Mouse (Mus musculus) brain, embryonic 14.5 days (tissue): ENCODE measurements at regions not wholly inside any gene's neighbourhood (a gene's known extent, or its start where the extent isn't known, plus 50 kb on each side); places are given as distances from the start of the nearest gene placed in this dataset.

Source experiments
- DNase-seq: peaks from one replicate; pipeline ENCODE4 v3.0.0-alpha.2; 2011; ENCODE audit warnings: low read depth
- CTCF ChIP-seq: fragments of 200-500 bp; IDR thresholded peaks from 2 replicates; pipeline ENCODE4 v1.5.1; 2012; ENCODE audit warnings: inconsistent platforms, mild to moderate bottlenecking, moderate library complexity, borderline replicate concordance; ENCODE audit not compliant: insufficient read depth, insufficient read length; ENCODE audit errors: extremely low read depth
- POLR2A ChIP-seq: fragments of 200-500 bp; IDR thresholded peaks from 2 replicates; pipeline ENCODE4 v1.6.1; 2012; ENCODE audit warnings: mild to moderate bottlenecking, inconsistent platforms, borderline replicate concordance; ENCODE audit not compliant: poor library complexity, insufficient read depth, insufficient read length, severe bottlenecking; ENCODE audit errors: extremely low read depth

DNA sequence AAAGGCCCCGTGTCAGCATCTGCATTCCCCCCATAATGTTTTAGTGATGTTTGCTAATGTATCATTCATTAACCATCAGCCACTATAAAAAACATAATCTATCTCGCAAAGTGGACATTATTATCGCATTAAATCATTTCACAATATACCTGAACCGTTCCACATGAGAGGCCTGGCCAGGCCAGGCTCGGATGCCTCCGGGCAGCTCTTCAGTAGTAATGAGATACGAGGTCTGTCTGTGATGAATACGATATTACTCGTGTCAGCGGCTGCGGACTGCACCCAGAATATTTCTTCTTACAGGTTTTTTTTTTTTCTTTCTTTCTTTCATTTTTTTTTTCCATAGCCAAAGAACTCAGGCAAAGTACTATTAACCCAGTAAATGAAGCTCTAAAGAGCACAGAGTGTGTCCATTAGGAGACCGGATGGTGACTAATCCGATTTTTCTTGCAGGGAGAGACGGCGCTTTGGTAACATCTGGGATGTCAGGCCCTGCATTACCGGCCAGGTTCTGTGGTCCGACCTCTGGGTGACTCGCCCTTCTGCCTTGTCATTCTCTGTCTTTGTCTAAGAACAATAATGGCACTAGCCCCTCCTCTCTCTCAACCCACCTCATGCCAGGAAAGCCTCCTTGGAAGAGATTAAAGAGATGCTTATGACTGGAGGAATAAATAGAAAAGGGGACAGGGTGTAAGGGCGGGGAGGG, 145.5 kb downstream of the Slc35b3 start:
- peak; percentile 30 for DNase-seq

DNA sequence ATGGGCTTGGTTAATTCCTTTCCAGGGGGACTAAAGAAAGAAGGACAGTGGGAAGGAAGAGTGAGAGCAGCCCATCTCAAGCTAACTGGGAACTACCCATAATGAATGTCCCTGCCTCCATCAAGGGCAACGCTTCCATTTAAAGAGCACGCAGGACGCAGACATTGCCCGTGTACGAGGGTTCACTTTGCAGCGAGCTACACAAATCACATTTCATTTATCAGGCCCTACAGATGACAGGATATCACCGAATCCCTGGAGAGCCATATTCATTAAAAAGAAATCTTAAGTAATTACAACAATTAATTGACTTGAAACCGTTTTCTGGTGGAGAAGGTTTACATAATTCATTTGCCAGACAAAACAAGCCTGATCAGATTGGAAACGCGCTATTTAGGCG, 139.7 kb upstream of the Eef1e1 start:
- TF ChIP-seq CTCF (no peak), POLR2A (no peak)
- DNase-seq: peak; percentile 50

More for the DNA sequence above, 145.5 kb downstream of the Slc35b3 start:
- no peak for TF ChIP-seq POLR2A
- no peak for TF ChIP-seq CTCF

DNA sequence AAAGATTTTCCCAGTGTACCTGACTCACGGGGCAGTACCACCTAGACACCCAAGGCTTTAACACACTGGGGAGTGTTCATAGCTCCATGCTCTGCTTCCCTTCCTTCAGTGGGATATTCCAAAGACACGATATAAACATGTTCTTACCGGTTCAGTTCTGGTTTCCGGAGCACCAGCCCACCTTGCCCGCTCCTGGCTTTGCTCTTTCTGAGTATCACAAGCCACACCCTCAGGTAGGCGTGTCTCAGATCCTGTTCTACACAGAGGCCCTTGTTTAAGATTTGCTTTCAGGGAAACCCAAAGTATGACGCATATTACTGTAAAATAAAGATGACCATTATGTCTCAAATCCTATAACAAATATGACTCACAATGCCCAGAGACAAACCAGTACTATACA, 134.6 kb upstream of the Eef1e1 start:
- no peak for DNase-seq
- no peak for TF ChIP-seq POLR2A
- no peak for TF ChIP-seq CTCF

DNA sequence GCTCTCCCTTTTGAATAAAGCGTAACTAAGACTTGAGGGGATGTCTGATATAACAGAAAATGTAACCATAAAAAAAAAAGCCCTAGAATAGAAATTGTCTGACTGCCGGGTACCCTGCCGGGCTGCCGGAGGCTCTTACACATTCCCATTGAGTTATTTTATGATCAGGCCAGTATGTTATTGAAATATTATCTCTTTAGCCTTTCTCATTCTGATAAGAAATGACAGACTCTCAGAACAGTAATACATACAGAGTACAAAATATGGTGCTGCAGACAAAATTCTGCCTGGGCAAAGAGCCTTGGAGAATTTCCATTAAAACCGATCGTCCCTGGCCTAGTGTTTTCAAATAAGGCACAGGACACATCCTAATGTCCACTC, 121.8 kb upstream of the Eef1e1 start:
- DNase-seq: no peak
- TF ChIP-seq POLR2A (no peak), CTCF (no peak)

DNA sequence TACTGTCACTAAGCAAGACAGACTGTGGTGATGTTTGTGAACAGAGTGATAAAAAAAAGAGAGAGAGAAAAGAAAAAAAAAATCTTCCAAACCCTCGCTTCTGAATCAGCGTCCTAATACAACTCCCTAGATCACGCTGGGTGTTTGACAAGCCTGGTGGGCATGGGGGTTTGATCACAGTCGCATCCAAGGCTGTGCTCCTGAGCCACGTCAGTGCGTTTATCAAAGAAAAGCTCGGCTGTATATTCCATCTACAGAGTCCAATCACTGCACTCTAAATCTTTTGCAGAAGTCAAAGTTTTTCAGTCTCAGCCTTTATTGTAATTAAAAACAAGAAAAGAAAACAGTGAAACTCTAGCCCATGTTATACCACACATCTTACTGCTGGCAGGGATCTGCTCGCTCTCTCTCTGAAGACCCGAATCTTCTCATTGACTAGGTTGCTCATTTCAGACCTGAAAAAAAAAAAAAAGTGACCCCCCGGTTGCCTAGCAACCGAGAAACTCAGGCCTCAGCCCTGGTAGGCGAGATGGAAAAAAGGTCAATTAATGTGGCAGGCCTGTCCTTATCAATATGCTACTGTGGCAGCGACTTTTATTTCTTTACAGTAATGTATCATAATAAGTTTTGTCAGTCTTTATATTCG, 121.2 kb upstream of the Eef1e1 start:
- DNase-seq: peak; percentile 56
- TF ChIP-seq CTCF: no peak
- no peak for TF ChIP-seq POLR2A

DNA sequence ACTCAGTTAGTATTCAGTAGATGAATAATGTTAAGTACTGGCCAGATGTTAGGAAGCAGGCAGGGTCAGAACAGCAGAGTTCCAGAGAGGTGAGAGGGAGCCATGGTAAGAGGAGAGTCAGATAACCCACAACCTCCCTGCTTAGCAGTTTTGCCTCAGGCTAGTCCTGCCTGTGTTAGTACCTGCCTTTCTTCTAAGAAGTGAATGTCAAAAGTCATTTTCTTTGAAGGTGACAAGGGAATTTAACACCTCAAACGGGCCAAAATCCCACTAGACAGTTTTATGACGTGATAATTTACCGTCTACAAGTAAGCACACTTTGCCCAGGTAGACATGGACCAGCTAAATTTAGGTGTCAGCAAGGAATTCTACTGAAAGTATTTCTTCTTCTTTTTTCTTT, 117.7 kb upstream of the Eef1e1 start:
- DNase-seq: no peak
- TF ChIP-seq POLR2A: no peak
- no peak for TF ChIP-seq CTCF

DNA sequence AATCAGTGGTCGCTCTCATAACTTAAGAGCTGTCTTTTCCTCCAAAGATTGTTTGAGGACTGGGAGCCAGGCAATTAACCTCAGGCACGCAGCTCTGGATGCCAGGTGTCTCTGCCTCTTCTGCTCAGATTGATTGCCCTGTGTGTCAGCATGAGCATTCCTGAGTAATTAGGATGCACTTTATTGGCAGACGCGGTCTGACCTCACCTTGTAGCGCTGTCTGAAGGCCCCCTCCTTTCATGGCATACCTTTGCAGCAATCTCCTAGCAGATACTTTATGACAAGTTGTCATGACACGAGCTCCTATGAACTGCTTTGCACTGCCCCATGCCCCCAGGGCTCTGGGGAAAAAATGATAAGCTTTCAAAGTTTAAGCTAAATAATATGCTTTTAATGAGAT, 114.1 kb upstream of the Eef1e1 start:
- DNase-seq: no peak
- TF ChIP-seq POLR2A (no peak), CTCF (no peak)

DNA sequence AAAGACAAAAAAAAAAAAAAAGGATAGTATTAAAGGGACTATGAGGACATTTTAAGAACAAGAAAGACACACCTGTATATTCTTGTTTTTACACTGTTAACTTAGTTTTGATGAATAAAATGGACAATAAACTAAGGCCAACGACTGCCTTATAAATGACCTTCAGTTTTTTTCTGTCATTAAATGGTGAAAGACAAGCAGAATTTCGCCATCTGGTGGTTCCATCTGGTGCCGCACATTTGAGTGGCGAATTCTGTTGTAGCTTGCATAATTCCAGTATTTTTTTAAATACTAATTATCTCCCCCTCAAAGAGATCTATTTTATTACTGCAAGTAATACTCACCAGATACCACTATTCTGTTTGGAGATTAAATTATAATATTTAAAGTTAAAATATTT, 107.3 kb upstream of the Eef1e1 start:
- DNase-seq: peak; percentile 63
- TF ChIP-seq POLR2A: no peak
- TF ChIP-seq CTCF: peak; percentile 57; the same call in 1 of the 2 replicates

DNA sequence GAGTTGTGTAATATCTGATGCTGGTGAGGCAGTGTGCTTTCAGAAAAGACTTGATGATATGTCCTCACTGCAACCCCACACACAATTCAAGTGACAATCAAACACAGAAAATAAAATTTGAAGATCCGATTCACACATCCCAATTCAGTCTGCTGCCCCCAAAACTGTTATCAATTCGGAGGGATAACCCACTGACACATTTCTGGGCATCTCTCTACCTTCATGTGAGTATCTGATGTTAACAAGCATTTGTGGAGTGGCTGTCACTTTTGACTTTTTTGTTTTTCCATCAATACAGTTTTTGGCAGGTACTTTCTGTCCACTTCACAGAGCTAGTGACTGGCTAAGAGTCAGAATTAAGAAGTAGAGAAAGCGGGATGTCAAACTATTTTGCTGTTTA, 101.4 kb upstream of the Eef1e1 start:
- no peak for TF ChIP-seq POLR2A
- no peak for TF ChIP-seq CTCF
- DNase-seq: no peak

DNA sequence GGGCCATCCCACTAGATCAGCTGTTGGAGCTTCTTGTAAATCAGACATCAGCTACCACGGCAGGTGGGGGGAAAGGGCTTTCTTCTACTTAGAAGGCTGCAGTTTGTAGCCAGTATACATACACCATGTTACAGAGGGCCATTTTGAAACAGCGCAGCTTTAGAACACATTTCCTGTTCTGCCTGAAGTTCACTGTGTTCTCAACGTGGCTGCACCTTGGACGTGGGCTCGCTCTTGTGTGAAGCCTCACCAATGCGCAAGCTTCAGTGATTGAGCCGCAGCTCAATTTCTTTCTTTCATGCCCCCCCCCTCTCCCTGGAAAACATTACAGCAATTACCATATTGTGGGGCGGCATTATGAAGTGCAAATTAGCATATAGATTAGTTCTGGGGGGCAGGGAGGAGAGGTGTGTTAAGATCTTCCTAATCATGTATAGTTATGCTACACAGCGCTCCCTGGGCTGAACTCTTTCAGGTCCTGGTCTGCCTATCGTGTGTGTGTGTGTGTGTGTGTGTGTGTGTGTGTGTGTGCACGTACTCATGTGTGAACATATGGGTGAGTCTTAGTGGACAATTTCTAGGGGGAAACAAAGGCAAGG, 97.9 kb upstream of the Eef1e1 start:
- DNase-seq: peak; percentile 76
- TF ChIP-seq CTCF (no peak), POLR2A (no peak)

DNA sequence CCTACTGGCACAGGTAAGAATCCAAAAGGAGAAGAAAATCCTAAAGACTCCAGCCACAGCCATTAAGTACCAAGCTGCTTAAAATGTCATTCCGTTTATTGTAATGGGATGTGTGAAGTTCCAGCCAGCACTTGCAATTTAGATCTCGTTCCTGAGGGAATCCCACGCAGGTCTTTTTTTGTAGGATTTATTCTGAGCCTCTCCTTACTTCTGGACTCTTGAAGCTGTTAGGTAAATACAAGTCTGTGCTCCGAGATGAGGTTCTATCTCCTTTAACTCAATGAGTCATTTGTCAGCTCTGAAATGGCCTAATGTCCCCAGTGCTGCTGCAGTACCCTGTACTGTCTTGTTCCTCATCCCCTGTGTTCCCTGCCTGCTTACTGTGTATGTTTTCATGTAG, 94.9 kb upstream of the Eef1e1 start:
- no peak for DNase-seq
- TF ChIP-seq CTCF: no peak
- no peak for TF ChIP-seq POLR2A
